Mouse (Mus musculus): ENCODE data around the gene Enpp1. TPM values are rescaled to one million over a fixed set of nuclear protein-coding genes. Genes with fewer than 3 reads are reported as not detected.

Gene Enpp1
- total and polyA plus RNA-seq, 3 experiments: 0.12 to 0.15 TPM; not detected in 1

GRCm38 (mm10) chr10:24650990-24651569 is 60.9 kb downstream of the Enpp1 start:
- DNase-seq (ENCODE audit: low read depth, low spot score): no peak
- Histone ChIP-seq H3K36me3 (ENCODE audit: control insufficient read depth in 1 of 2, insufficient read depth in 2 of 2, low read length in 2 of 2) (no peaks in the 10 kb centered on the region), H3K27me3 (ENCODE audit: control insufficient read depth in 1 of 2, insufficient read depth in 2 of 2, low read length in 2 of 2) (no peaks in the 10 kb centered on the region), H3K4me3 (ENCODE audit: control insufficient read depth in 1 of 2, insufficient read depth in 1 of 2, low read depth in 2 of 2, low read length in 2 of 2) (no peak overlapping the region), H3K27ac (ENCODE audit: control insufficient read depth, low read depth, low read length) (no peak overlapping the region), H3K79me2 (ENCODE audit: control insufficient read depth, insufficient read depth, low read length, poor library complexity) (no peaks in the 10 kb centered on the region), H3K9ac (ENCODE audit: control insufficient read depth, low read depth, low read length, poor library complexity, severe bottlenecking) (no peak overlapping the region), H3K4me1 (ENCODE audit: control insufficient read depth in 1 of 2, insufficient read depth in 2 of 2, low read length in 2 of 2) (no peaks in the 10 kb centered on the region), H3K9me3 (replicated peaks; ENCODE audit: insufficient read depth, low read length) (no peaks in the 10 kb centered on the region)
- no peak for TF ChIP-seq ZMIZ1 (IDR thresholded peaks at IDR 0.05; ENCODE audit: low read depth, low read length)
- TF ChIP-seq POLR2AphosphoS5 (IDR thresholded peaks at IDR 0.05; ENCODE audit: borderline replicate concordance, low read depth, low read length): no peak
- no peak for TF ChIP-seq CHD1 (IDR thresholded peaks at IDR 0.05; ENCODE audit: low read depth, low read length)
- TF ChIP-seq EP300 (IDR thresholded peaks at IDR 0.05; ENCODE audit: low read depth in 1 of 2, low read length in 2 of 2): no peak
- no peak for TF ChIP-seq JUND (IDR thresholded peaks at IDR 0.05; ENCODE audit: low read depth, low read length)
- no peak for TF ChIP-seq UBTF (IDR thresholded peaks at IDR 0.05; ENCODE audit: borderline replicate concordance, insufficient read depth, low read depth, low read length)
- no peak for TF ChIP-seq BHLHE40 (IDR thresholded peaks at IDR 0.05; ENCODE audit: borderline replicate concordance, low read depth, low read length)
- no peak for TF ChIP-seq MXI1 (IDR thresholded peaks at IDR 0.05; ENCODE audit: low read depth, low read length)
- TF ChIP-seq HCFC1 (IDR thresholded peaks at IDR 0.05; ENCODE audit: low read depth, low read length): no peak
- no peak for TF ChIP-seq MYB (IDR thresholded peaks at IDR 0.05; ENCODE audit: low read depth, low read length)
- TF ChIP-seq POLR2A (IDR thresholded peaks at IDR 0.05; ENCODE audit: control insufficient read depth in 1 of 2, insufficient read depth in 1 of 2, low read depth in 1 of 2, low read length in 2 of 2, poor library complexity in 1 of 2): no peak
- no peak for TF ChIP-seq SMC3 (IDR thresholded peaks at IDR 0.05; ENCODE audit: low read depth, low read length)
- TF ChIP-seq USF2 (IDR thresholded peaks at IDR 0.05; ENCODE audit: borderline replicate concordance in 1 of 2, insufficient read depth in 1 of 2, low read depth in 1 of 2, low read length in 2 of 2): no peak
- no peak for TF ChIP-seq NRF1 (IDR thresholded peaks at IDR 0.05; ENCODE audit: insufficient read depth, low read depth, low read length, poor library complexity, severe bottlenecking)
- TF ChIP-seq GABPA (IDR thresholded peaks at IDR 0.05; ENCODE audit: low read depth, low read length): no peak
- no peak for TF ChIP-seq ETS1 (IDR thresholded peaks at IDR 0.05; ENCODE audit: low read depth, low read length)
- TF ChIP-seq ZKSCAN1 (IDR thresholded peaks at IDR 0.05; ENCODE audit: low read depth, low read length): no peak
- no peak for TF ChIP-seq TAL1 (IDR thresholded peaks at IDR 0.05; ENCODE audit: low read length)

GRCm38 (mm10) chr10:24647996-24648738 is 63.8 kb downstream of the Enpp1 start:
- no peaks in the 10 kb centered on the region for H3K79me2 ChIP-seq (ENCODE audit: control insufficient read depth, insufficient read depth, low read length, poor library complexity)
- no peak for DNase-seq (ENCODE audit: low read depth, low spot score)

More at GRCm38 (mm10) chr10:24647996-24648738, 63.8 kb downstream of the Enpp1 start:
- Histone ChIP-seq H3K27me3 (ENCODE audit: control insufficient read depth in 1 of 2, insufficient read depth in 2 of 2, low read length in 2 of 2) (no peaks in the 10 kb centered on the region), H3K36me3 (ENCODE audit: control insufficient read depth in 1 of 2, insufficient read depth in 2 of 2, low read length in 2 of 2) (no peaks in the 10 kb centered on the region), H3K4me3 (ENCODE audit: control insufficient read depth in 1 of 2, insufficient read depth in 1 of 2, low read depth in 2 of 2, low read length in 2 of 2) (no peak overlapping the region), H3K4me1 (ENCODE audit: control insufficient read depth in 1 of 2, insufficient read depth in 2 of 2, low read length in 2 of 2) (no peaks in the 10 kb centered on the region), H3K9me3 (replicated peaks; ENCODE audit: insufficient read depth, low read length) (no peaks in the 10 kb centered on the region), H3K9ac (ENCODE audit: control insufficient read depth, low read depth, low read length, poor library complexity, severe bottlenecking) (no peak overlapping the region), H3K27ac (ENCODE audit: control insufficient read depth, low read depth, low read length) (no peak overlapping the region)
- TF ChIP-seq TCF12 (IDR thresholded peaks at IDR 0.05; ENCODE audit: low read depth, low read length) (no peak), HCFC1 (IDR thresholded peaks at IDR 0.05; ENCODE audit: low read depth, low read length) (no peak)

All from MEL (cell line).